Mouse (Mus musculus): Measurements from ENCODE around the gene Chpt1.
"Not testable (repeated sequence)": the region's sequence is repeated elsewhere in the genome, so short reads cannot be mapped to it uniquely, and the experiment has no call there.

The Chpt1 gene

DNA sequence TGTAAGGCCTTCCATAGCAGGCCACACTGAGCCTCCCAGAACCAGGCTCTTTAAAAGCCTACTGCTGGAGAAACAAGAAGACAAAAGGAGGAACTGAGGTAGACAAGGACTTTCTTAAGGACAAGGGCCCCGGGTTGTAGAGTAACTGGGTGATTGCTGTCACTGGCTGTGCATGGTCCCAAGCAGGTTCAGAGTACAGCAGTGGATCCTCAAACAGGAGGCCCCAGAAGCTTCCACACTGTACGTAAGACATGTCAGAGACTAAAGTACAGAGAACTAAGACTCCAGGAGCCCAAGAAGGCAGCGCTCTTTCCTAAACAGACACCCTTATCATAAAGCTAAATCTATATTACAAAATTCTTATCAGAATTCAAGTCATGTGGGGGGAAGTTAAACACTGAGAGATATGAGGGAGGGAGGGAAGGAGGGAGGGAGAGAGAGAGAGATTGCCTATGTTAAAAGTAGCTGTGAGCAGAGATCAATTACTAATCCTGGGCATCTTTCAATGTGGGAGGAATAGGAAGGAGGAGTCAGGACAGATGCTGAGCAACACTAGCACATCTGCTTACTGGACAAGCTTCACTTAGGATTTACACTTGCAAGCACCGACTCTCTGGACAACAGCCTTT is 8.8 kb downstream of the Chpt1 start:
- DNase-seq (ENCODE audit: low read depth, low spot score): no peak

DNA sequence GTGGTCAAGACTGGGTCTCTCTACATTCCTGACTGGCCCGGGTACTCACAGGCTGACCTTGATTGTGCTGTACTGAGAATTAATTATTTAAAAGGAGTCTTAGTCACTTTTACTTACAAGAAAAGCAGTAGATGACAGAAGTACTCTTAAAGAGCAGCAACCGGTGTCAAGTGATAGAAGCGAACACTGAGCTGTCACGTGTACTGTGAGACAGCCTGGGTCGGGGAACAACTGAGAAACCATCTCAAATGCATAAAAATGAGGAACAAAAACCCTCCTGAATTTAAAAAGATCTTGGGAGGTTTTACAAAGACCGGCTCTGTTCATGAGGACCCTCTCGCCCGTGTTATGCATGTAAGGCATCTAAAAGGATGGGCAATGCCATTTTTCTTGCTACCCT is 11.2 kb downstream of the Chpt1 start:
- no peak for DNase-seq (ENCODE audit: low read depth, low spot score)

DNA sequence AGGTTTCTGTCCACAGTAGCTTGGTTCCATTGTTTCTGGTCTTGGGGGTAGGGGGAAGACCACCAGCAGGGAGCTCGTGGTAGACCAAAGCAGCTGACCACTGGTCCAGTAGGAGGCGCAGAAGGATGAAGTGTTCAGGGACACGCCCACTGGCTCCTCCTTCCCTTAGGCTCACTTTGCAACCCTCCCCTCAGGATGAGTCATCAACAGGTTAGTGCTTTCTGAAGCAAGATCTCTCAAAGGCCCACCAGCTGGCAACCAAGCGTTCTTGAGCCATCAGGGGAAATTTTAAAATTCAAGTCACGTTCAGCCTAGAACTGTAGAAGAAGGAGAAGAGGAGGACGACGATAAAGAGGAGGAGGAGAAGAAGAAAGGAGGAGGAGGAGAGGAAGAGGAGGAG is 12.2 kb downstream of the Chpt1 start:
- no peak for DNase-seq (ENCODE audit: low read depth, low spot score)

DNA sequence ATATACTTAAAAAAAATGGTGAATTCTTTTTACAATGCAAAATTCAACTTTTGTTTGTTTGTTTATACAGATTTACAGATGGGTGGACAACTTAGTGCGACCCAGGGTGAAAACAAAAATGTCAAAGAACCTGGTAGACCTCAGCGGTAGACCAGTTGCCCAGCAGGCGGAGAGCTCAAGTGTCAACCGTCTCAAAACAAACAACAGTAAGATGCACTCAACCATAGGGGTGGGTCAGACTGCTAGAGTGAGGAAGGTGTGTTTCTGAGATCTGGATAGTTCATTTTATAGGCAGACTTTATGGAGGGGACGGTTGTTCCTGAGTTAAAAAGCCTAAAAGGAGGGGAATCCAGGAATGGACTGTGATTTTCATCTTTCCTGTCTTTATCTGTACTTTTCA is 15.2 kb downstream of the Chpt1 start:
- no peak for DNase-seq (ENCODE audit: low read depth, low spot score)

DNA sequence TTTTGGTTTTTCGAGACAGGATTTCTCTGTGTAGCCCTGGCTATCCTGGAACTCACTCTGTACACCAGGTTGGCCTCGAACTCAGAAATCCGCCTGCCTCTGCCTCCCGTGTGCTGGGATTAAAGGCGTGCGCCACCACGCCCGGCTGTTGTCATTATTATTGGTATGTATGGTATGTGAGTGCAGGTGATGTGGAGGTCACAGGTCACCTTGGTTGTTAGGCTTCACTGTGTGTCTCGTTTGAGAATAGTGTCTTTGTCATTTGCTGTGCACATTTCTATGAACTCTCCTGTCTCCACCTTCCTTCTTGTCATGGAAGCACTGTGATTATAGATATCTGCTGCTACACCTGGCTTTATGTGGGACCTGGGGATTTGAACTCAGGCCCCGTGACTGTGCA is 21.0 kb downstream of the Chpt1 start:
- DNase-seq (ENCODE audit: low read depth, low spot score): not testable (repeated sequence)

DNA sequence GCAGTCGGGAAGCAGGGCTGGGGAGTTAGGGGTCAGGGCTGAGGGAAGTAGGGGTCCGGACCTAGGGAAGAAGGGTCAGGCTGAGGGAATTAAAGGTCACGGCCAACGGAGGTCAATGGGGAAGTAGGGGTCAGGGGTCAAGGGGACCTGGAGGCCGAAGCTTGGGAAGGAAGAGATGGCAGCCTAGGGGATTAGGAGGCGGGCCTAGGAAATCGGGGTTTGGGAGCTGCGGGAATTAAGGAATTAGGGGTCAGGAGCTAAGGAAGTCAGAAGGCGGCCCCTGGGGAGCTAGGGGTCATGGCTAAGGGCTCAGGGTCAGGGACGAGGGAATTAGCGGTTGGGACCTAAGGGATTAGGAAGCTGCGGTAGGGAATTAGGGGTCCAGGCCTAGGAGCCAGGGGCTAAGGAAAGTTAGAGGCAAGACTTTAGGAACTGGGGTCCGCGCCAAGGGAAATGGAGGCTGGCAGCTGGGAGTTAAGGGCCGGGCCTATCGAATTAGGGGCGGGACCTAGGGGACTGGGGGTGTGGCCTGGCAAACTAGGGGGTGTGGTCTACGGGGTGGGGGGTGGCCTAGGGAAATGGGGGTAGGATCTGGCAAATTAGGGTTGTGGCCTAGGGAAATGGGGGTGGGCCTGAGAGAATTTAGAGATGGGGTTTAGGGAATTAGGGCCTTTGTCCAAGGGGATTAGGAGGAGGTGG is 43.6 kb downstream of the Chpt1 start:
- no peak for DNase-seq (ENCODE audit: low read depth, low spot score)

DNA sequence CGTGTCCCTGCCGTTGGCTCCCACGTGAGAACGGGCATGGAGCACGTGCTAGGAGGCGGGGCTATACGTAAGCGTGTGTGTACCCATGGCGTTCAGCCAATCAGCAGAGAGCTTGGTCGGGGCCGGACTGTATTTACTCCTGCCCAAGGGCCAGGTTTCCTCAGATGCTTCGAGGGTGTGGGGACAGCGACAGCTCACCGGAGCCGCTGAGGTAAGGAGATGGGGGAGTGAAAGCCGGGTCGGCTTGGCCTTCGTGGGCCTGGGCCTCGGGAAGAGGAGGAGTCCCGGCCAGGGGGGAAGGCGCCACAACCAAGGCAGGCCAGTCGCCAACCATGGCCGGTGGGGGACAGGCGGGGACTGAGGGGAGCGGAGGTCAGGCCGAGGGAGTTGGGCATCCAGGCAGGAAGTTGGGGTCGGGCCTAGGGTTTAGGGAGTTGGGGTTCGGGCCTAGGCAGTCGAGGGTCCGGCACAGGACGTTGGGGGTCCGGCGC is 44.3 kb downstream of the Chpt1 start, which contains the start of gene Sycp3:
TSS of gene Sycp3 (plus strand) at position 68 of the 491 bp plus-strand sequence.
- DNase-seq (ENCODE audit: low read depth, low spot score): no peak

DNA sequence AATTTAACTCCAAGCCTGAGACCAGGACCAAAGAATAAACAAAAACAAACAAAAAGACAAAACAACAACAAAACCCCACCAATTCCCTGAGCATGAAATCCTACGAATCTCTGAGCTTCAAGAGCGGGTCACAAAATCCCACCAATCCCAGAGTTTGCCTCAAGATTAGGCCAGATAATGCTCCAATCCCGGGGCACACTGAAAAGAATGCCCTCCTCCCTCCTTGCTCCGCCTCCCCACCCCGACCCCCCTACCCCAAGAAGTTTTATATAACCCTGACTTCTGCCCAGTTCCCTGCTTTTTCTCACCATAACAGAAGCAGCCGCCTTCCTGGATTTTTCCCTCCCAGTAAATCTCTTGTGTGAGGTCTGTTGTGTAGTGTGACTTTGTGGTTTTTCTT is 46.1 kb downstream of the Chpt1 start:
- peak; percentile 23 for DNase-seq (ENCODE audit: low read depth, low spot score)

DNA sequence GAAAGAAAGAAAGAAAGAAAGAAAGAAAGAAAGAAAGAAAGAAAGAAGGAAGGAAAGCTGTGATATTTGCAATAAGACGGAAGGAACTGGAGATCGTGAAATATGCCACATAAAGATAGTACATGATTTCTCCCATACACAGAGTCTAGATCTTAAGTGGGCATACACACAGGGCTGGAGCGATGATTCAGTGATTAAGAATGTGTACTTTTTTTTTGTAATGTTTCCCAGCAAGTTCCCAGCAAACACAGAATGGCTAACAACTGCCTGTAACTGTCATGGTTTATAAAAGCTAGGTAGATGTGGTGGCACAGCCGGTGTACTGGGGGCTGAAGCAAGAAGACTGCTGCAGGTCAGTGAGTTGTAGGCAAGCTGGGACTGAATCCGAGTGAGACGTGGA is 51.9 kb downstream of the Chpt1 start:
- no peak for DNase-seq (ENCODE audit: low read depth, low spot score)

DNA sequence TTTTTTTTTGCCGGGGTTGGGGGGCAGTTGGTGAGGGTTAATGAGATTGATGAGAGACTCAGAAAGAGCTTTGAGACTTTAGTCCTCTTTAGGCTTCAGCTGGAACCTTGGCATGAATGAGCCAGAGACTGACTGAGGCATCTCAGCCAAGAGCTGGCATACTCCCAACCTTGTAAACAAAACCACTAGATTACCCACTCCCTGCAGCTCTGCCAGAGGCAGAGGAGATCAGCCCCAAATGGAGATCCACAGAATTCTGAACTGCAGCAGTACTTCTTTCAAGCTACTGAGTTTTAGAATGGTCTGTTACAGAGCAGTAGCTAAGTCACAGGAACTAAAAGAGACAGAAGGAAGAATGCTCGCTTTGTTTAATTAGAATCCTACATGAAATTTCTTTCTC is 52.7 kb downstream of the Chpt1 start:
- peak; percentile 75 for DNase-seq (ENCODE audit: low read depth, low spot score)

DNA sequence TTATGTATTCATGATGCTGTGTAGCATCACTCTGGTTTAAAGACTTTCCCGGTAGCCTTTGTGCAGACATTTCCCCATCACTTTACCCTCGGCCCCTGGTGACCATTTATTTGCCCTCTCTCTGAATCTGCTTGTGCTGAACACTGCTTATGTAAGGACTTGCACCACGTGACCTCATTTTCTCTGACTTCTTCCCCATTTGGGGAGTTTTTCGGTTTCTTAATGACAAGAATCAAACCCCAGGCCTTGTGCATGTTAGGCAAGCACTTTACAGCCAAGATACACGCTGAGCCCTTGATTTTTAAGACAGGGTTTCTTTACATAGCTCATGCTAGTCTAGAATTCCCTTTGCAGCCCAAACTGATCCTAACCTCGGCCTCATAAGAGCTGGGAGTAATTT is 62.6 kb downstream of the Chpt1 start:
- DNase-seq (ENCODE audit: low read depth, low spot score): peak; percentile 26

DNA sequence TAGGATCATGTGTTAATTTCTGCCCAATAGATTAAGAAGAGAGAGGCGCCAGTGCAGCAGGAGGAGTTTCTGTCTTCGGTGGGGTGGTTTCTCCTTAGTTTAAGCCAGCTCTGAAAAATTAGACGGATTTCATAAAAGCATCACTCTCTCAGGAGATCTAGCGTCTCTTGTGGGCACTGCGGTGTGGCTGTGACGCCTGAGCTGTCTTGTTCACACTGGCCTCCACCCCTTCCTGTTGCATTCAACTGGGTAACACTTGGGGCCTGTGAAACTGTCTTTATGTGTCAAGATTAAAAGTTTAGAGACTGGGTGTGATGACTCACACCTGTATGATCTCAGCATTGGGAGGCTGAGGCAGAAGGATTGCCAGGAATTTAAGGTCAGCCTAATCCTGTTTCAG is 75.9 kb downstream of the Chpt1 start:
- DNase-seq (ENCODE audit: low read depth, low spot score): no peak

DNA sequence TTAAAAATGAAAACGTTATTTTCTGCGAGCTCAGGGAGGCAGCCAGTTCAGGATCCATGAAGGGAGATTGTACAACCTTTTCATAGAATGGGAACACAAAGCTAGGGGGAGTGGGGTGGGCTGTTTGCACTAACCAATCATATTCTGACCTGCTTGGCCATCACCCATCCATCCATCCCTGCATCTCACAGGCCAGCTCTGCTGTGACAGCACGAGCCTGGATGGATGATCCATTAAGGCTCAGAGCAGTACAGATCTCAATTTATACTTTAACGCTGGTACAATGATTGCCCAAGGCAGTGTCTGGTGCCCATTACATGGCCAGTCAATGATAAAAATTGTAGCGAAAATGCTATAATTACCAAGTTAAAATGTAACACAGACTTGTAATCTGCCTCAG is 77.0 kb downstream of the Chpt1 start:
- no peak for DNase-seq (ENCODE audit: low read depth, low spot score)

DNA sequence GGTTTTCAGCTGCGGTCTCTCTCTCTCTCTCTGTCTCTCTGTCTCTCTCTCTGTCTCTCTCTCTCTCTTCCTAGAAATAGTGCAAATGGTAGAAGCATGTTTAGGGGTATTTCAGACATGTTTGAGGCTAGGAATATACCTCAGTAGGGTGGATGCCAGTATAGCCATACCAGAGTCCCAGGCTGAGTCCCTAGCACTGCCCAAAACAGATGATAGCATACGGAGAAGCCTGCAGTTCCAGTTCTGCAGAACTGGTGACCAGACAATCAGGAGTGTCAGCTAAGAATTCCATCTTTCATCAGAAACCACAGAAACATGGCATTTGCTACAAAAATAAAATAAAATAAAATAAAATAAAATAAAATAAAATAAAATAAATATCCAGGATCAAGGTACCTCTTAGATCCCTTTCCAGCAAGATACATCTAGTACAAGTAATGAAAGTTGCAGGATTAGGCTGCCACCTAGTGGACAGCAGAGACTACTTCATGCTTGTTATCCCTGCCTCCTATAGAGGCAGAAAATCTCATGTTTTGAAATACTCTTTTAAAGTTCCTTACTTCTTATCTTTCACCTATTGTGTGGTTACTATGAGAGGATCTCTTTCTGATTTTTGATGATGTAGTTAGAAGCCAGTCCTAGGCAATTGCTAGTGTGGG is 77.6 kb downstream of the Chpt1 start:
- DNase-seq (ENCODE audit: low read depth, low spot score): peak; percentile 78

DNA sequence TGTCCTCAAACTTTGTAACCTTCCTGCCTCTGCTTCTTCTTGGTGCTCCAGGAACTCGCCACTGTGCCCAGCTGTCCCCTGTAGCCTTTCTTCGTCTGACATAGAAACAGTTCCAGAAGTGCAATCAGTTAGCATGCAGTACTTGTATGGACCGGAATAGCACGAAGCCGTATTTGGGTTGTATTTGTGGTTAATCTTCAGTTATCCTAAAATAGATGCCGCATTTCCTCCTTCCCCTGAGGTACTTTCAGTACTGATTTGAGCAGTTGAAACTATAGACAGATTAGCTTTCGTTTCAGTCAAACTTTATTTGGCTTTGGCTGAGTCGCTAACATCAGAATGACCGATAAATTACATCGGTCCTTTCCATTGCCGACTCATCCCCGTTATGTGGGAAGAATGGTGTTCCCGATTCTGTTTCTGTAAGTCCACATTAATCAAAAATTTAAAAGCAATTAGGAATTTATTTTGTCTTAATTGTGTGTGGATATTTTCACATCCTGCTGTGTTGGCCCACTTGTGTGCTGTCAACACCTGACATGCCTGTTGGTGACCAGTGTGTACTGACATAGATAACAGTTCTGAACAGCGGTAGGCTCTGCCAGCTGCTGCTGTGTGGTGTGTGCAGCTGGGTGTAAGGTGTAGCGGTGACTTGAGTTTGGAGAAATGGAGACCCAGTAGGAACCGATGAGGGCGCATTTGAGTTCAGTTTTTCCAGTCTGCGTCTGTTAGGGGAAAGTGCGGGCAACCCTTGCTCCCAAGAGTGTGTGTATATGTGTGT is 83.0 kb downstream of the Chpt1 start:
- DNase-seq (ENCODE audit: low read depth, low spot score): no peak

DNA sequence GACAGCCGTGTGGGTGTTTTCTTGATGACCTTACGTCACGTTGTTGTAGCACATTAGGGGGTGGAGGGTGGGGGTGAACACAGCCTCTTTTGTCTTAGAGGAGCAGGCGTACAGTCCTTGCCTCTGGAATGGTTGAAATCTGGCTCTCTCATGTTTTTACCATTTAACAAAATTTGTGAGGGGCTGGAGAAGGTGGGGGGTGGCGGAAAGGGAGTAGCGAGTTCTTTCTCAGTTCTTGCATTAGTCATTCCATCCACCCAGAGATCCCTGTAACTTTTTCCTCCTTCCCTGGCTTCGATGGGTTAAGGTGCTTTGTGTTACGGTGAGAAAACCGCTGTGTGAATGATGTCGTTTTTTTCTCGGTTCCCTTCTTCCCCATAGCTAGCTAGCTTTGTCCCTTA is 83.7 kb downstream of the Chpt1 start:
- DNase-seq (ENCODE audit: low read depth, low spot score): no peak

DNA sequence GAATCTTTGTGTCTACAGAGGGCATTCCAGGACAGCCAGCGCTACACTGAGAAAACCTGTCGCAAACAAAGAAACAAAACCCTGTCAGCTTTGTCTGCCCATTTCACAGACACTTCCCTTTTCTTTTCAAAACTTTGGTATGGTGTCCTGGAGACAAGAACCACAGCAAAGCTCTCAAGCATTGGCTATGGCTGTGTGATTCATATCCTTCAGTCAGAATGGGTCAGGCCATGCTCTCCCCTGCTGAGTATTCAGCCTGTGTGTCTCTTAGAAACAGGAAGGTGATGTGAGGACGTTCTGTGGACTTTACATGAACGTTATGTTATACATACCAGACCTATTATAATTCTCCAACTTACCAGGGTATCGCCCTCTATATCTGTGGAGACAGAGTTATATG is 86.2 kb downstream of the Chpt1 start:
- DNase-seq (ENCODE audit: low read depth, low spot score): no peak

DNA sequence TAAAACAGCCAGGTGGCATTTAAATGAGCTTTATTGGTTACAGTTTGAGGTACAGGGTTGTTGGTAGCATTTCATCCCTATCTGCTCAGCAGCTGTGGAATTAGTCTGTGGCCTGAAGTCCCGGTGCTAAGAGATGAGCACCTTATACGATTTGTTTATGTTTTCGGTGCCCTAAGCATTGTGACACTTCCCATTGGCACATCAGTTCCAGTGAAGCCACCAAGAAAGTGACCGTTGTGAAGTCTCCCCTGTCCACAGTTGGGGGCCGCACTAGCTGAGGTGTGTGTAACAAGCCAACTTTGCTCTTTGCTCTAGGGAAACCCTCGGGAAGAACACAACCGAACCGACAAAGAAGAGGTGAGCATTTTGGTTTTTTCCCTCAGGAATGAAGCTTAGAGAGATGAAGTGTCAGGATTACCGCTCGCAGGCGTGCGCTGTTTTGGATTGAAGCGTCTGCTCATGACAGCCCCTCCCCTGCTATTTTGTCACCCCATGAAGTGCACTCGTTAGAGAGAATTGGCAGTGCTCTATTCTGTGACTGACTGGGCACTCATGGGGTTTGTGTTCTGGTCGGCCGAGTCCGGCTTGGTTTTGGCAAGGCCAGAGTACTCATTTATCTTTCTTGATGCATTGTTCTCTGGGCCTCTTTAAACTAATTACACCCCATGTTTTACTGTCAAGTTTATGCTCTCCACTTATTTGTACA is 91.4 kb downstream of the Chpt1 start:
- no peak for DNase-seq (ENCODE audit: low read depth, low spot score)

DNA sequence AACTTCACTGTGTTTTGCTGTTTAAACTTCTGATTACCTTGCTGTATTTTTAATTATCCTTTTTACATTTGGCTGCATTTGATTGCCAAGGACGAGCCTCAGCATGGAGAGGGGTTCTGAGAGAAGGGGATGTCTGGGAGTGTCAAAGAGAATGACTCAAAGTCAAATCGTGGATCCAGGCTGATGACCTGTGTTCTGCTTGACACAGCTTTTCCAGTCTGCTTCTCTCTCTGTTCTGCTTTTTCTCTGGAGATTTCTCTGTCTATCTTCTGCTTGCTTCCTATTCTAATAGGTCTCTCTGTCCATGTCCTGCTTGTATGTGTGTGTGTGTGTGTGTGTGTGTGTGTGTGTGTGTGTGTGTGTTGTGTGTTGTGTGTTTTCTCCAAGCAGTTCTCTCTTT is 94.1 kb downstream of the Chpt1 start:
- no peak for DNase-seq (ENCODE audit: low read depth, low spot score)

DNA sequence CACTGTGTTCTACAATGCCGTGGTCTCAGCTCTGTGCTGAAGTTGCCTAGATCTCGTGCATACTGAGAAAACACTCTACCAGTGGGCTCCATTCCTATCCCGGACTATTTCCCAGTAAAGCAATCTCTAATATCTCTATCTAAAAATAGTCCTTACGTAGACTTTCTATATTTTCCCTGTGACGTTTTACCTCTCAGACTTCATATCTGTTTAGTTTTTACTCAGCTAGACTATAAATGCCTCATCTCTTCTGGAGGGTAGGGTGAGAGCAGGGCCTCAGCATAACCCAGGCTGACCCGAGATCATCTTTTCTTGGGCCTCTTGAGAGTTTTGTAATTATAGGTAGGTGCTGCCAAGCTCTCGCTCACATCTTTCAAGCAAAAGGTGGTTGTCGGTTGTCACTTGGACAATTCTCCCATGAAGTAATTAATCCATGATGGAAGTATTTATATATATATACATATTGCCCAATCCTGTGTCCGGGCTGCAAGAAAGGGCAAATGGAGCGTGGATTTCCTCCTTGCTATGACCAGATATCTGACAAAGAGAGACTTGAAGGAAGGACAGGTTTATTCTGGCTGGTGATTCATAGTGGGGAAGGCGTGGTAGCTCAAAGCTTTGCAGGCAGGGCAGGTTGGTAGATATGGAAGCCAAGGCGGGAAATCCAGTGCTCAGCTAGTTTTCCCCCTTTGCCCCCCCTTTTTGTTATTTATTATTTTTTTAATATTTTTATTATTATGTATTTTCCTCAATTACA is 95.8 kb downstream of the Chpt1 start:
- DNase-seq (ENCODE audit: low read depth, low spot score): no peak

DNA sequence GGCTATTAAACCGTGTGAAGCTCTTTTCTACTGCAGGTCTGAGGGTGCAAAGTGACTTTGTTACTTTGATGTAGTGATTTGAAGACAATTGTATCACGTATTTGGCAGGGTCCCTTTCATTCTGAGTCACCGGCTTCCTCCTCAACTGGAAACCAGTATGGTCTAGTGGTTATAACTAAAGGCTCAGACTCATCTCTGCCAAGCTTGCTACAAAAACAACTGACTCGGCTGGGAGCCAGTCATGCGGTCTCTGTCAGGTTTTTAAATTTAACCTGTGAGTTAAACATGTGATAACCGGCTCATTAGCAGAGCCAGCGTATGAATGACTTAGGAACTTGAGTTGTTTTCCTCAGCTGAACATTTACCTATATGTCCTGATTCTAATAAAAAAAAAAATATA is 98.1 kb downstream of the Chpt1 start:
- DNase-seq (ENCODE audit: low read depth, low spot score): peak; percentile 37

All from skeletal muscle tissue, adult 2 months (tissue).